Mouse (Mus musculus) hindbrain, postnatal 0 days (tissue): ENCODE data around the gene Txnip. TPM values are rescaled to one million over a fixed set of nuclear protein-coding genes. Genes with fewer than 3 reads are reported as not detected.
"Not testable (repeated sequence)": the region's sequence is repeated elsewhere in the genome, so short reads cannot be mapped to it uniquely, and the experiment has no call there.

ENCODE experiments used
- ATAC-seq: fragments of 200-750 bp; cut with Nextera tagmentation; 2 replicates; pipeline ENCODE4 v1.8.0; 2017; ENCODE audit warnings: mild to moderate bottlenecking, moderate TSS enrichment, moderate library complexity
- DNase-seq: peaks from one replicate; pipeline ENCODE4 v3.0.0-alpha.2; 2015; ENCODE audit warnings: low spot score
- H3K27ac ChIP-seq: fragments of 300-500 bp; sonication (generic); 2 replicates; pipeline ENCODE4 v1.5.1; 2014; ENCODE audit warnings: mild to moderate bottlenecking
- H3K27me3 ChIP-seq: fragments of 300-500 bp; sonication (generic); 2 replicates; pipeline ENCODE4 v1.6.1; 2014; ENCODE audit warnings: low read length, mixed read lengths; ENCODE audit not compliant: insufficient read depth
- H3K36me3 ChIP-seq: fragments of 300-500 bp; sonication (generic); 2 replicates; pipeline ENCODE4 v1.6.1; 2014; ENCODE audit warnings: low read length, mixed read lengths; ENCODE audit not compliant: insufficient read depth
- H3K4me1 ChIP-seq: fragments of 300-500 bp; sonication (generic); 2 replicates; pipeline ENCODE4 v1.6.1; 2014; ENCODE audit warnings: antibody characterized with exemption, low read length, mixed read lengths; ENCODE audit not compliant: insufficient read depth
- H3K4me2 ChIP-seq: fragments of 300-500 bp; sonication (generic); 2 replicates; pipeline ENCODE4 v1.6.1; 2014; ENCODE audit warnings: low read depth, mild to moderate bottlenecking, low read length, moderate library complexity, mixed read lengths
- H3K4me3 ChIP-seq: fragments of 300-500 bp; sonication (generic); 2 replicates; pipeline ENCODE4 v1.5.1; 2014; ENCODE audit warnings: low read length
- H3K9ac ChIP-seq: fragments of 300-500 bp; sonication (generic); replicated peaks from 2 replicates; pipeline ENCODE4 v1.6.1; 2014; ENCODE audit warnings: mild to moderate bottlenecking, low read length, moderate library complexity, mixed read lengths
- H3K9me3 ChIP-seq: fragments of 300-500 bp; sonication (generic); 2 replicates; pipeline ENCODE4 v1.6.1; 2016; ENCODE audit warnings: low read length, mixed read lengths
- CTCF ChIP-seq: IDR thresholded peaks from 2 replicates; pipeline ENCODE4 v1.5.1; 2016; ENCODE audit warnings: antibody characterized with exemption, control low read depth, low read depth
- WGBS: fragments of 180-500 bp; shearing (Covaris S2); extraction: QIAGEN DNeasy Blood & Tissue Kit; methylation state at CpG from one replicate; pipeline ENCODE4 v1.1.7; 2014; 5-methylcytosine and 5-hydroxymethylcytosine counted together
- polyA plus RNA-seq: library from polyadenylated mRNA; unstranded; fragments of >200 nt; fragmentation: Nextera tagmentation; extraction: Ambion mirVana; gene quantifications from 2 replicates; pipeline ENCODE4 v1.2.1, GENCODE M21; 2015
- total RNA-seq: library from RNA; depleted of rRNA; stranded (reverse); fragments of >200 nt; gene quantifications from 2 replicates; pipeline ENCODE4 v1.2.3, GENCODE M21; 2014

Gene Txnip
- total and polyA plus RNA-seq, 2 experiments from 2014 or later = 148 to 222 TPM

- no peak for TF ChIP-seq CTCF
- Histone ChIP-seq H3K9me3 (no peaks in the 10 kb centered on the region), H3K27ac (peak within 1 kb of the TSS; percentile 95), H3K27me3 (no peaks in the 10 kb centered on the region), H3K4me1 (peaks cover 41% of the 10 kb centered on the region), H3K9ac (peak within 1 kb of the TSS; percentile 83), H3K4me3 (peak within 1 kb of the TSS; percentile 83), H3K4me2 (peak within 1 kb of the TSS; percentile 74), H3K36me3 (no peaks in the 10 kb centered on the region)
- DNase-seq (peak; percentile 96), ATAC-seq (peak; percentile 91)
- 1% methylated on average over 27 of the region's 27 CpGs for WGBS
These were observed 43.0 kb downstream of the Txnip start, which contains the start of gene Lix1l for GRCm38 (mm10) chr3:96600639-96601250. TSS of gene Lix1l (plus strand) at chr3:96601149.

GRCm38 (mm10) chr3:96601251-96601787 is 43.6 kb downstream of the Txnip start:
- ATAC-seq (peak; percentile 32), DNase-seq (peak; percentile 81)
- Histone ChIP-seq H3K27me3 (no peaks in the 10 kb centered on the region), H3K27ac (peak overlapping the region; percentile 95), H3K9ac (peak overlapping the region; percentile 83), H3K36me3 (no peaks in the 10 kb centered on the region), H3K4me3 (peak overlapping the region; percentile 83), H3K4me2 (peak overlapping the region; percentile 74), H3K4me1 (peaks cover 39% of the 10 kb centered on the region), H3K9me3 (no peaks in the 10 kb centered on the region)
- TF ChIP-seq CTCF = no peak
- WGBS = under 1% methylated on average over 29 of the region's 40 CpGs

- Histone ChIP-seq H3K27me3 (no peaks in the 10 kb centered on the region), H3K9me3 (no peaks in the 10 kb centered on the region), H3K4me3 (peak overlapping the region; percentile 83), H3K4me2 (peak overlapping the region; percentile 74), H3K36me3 (no peaks in the 10 kb centered on the region), H3K9ac (peak overlapping the region; percentile 83), H3K4me1 (peaks cover 38% of the 10 kb centered on the region), H3K27ac (peak overlapping the region; percentile 95)
- no peak for TF ChIP-seq CTCF
- ATAC-seq (no peak), DNase-seq (peak; percentile 76)
- 6% methylated on average over 10 of the region's 10 CpGs for WGBS
These were observed 44.4 kb downstream of the Txnip start for GRCm38 (mm10) chr3:96601941-96602703.

GRCm38 (mm10) chr3:96602704-96603084 is 44.9 kb downstream of the Txnip start:
- Histone ChIP-seq H3K4me2 (peak overlapping the region; percentile 74), H3K9me3 (no peaks in the 10 kb centered on the region), H3K4me3 (peak overlapping the region; percentile 83), H3K27me3 (no peaks in the 10 kb centered on the region), H3K4me1 (peaks cover 33% of the 10 kb centered on the region), H3K36me3 (no peaks in the 10 kb centered on the region), H3K9ac (peak overlapping the region; percentile 83), H3K27ac (peak overlapping the region; percentile 95)
- ATAC-seq (no peak), DNase-seq (no peak)
- no peak for TF ChIP-seq CTCF
- whole genome bisulfite sequencing = 16% methylated on average over 5 of the region's 5 CpGs

- DNase-seq = peak; percentile 83
- H3K4me2 ChIP-seq = peak overlapping the region; percentile 74
- no peaks in the 10 kb centered on the region for H3K27me3 ChIP-seq
- TF ChIP-seq CTCF = no peak
- 14% methylated on average over 5 of the region's 5 CpGs for WGBS
- peaks cover 27% of the 10 kb centered on the region for H3K4me1 ChIP-seq
- H3K9me3 ChIP-seq = no peaks in the 10 kb centered on the region
- no peak for ATAC-seq
- peak overlapping the region; percentile 83 for H3K9ac ChIP-seq
- peak overlapping the region; percentile 95 for H3K27ac ChIP-seq
- peak overlapping the region; percentile 83 for H3K4me3 ChIP-seq
- H3K36me3 ChIP-seq = no peaks in the 10 kb centered on the region
These were observed 45.6 kb downstream of the Txnip start for GRCm38 (mm10) chr3:96603311-96603710.

GRCm38 (mm10) chr3:96606007-96606406 is 48.2 kb downstream of the Txnip start:
- not testable (repeated sequence) for H3K9me3 ChIP-seq, ATAC-seq, H3K4me3 ChIP-seq, H3K27me3 ChIP-seq, H3K9ac ChIP-seq, H3K36me3 ChIP-seq, H3K27ac ChIP-seq, DNase-seq, H3K4me2 ChIP-seq
- 86% methylated on average over 3 of the region's 4 CpGs for WGBS
- peaks cover 19% of the 10 kb centered on the region for H3K4me1 ChIP-seq
